Mouse (Mus musculus): ENCODE measurements around the gene Rab11a. TPM values are rescaled to one million over a fixed set of nuclear protein-coding genes. Genes with fewer than 3 reads are reported as not detected.
"Not testable (repeated sequence)": the region's sequence is repeated elsewhere in the genome, so short reads cannot be mapped to it uniquely, and the experiment has no call there.

Gene Rab11a
- polyA plus RNA-seq, 1 experiment from 2014 or later = 403 TPM

DNA sequence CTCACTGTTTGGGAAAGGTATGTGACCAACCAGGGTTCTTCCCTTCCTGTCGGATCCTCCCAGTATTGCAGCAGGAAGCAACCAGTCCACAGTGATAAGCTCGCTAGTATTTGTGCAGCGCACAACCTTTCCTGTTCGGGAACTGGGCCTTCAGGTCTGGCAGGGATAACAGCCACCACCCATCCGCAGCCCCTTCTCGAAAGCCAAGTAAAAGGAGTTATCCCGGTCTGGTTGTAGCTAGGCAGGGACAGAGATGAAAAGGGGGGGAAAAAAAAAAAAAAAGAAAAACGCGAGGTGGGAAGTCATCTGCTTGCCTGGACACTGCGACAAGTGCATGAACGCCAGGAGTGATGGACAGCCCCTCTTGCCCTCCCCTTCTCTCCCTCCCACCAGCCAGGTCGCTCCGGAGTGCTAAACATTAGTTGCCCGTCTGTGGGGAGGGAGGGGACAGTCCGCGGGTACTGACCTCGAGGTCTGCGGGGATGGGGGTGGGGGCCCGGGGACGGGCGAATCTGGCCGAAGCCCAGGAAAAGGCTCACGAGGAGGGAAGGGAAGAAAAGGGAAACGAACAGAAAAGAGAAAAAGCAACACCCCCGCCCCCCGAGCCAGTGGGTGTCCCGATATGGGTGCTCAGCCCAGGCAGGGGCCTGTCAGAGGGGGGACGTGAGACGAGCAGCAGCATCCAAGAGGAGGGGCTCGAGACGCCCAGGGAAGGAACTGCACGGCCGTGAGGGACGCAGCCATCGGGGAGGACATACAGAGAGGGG is 736 bp downstream of the Rab11a start:
- peak overlapping the region; percentile 75 for H3K4me2 ChIP-seq
- no peaks in the 10 kb centered on the region for H3K36me3 ChIP-seq
- under 1% methylated on average over 32 of the region's 35 CpGs for WGBS
- H3K4me1 ChIP-seq (replicated peaks) = peaks cover 12% of the 10 kb centered on the region
- H3K27ac ChIP-seq (replicated peaks) = peak overlapping the region; percentile 96
- H3K27me3 ChIP-seq = no peaks in the 10 kb centered on the region
- ATAC-seq (ENCODE audit: low FRiP score, low read depth) = peak; percentile 87
- H3K9ac ChIP-seq = peak overlapping the region; percentile 95
- no peaks in the 10 kb centered on the region for H3K9me3 ChIP-seq
- peak overlapping the region; percentile 95 for H3K4me3 ChIP-seq

- Histone ChIP-seq H3K9ac (peak overlapping the region; percentile 95), H3K4me2 (peak overlapping the region; percentile 75), H3K27ac (replicated peaks) (peak overlapping the region; percentile 96), H3K27me3 (no peaks in the 10 kb centered on the region), H3K36me3 (no peaks in the 10 kb centered on the region), H3K9me3 (no peaks in the 10 kb centered on the region), H3K4me3 (peak overlapping the region; percentile 95), H3K4me1 (replicated peaks) (peaks cover 12% of the 10 kb centered on the region)
- no peak for ATAC-seq (ENCODE audit: low FRiP score, low read depth)
- WGBS = 11% methylated on average over 9 of the region's 9 CpGs
Observed at GRCm38 (mm10) chr9:64736076-64736638, 1.4 kb downstream of the Rab11a start.

DNA sequence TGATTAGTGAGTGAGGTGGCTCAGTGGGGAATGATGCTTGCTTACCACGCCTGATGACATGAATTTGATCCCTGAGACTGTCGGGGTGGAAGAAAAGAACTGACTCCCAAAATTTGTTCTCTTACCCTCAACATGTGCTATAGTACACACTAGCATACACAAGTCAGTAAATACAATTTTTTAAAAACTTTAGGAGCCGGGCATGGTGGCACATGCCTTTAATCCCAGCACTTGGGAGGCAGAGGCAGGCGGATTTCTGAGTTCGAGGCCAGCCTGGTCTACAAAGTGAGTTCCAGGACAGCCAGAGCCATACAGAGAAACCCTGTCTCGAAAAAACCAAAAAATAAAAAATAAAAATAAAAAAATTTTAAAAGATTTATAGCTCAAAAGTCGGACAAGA is 2.6 kb downstream of the Rab11a start:
- H3K4me1 ChIP-seq (replicated peaks) = peaks cover 12% of the 10 kb centered on the region
- WGBS = 92% methylated on average over 7 of the region's 7 CpGs
- not testable (repeated sequence) for H3K27ac ChIP-seq (replicated peaks); ATAC-seq (ENCODE audit: low FRiP score, low read depth); H3K27me3 ChIP-seq; H3K4me2 ChIP-seq; H3K4me3 ChIP-seq; H3K9ac ChIP-seq; H3K9me3 ChIP-seq; H3K36me3 ChIP-seq

- Histone ChIP-seq H3K4me3 (no peak overlapping the region), H3K36me3 (no peaks in the 10 kb centered on the region), H3K9me3 (no peaks in the 10 kb centered on the region), H3K27ac (replicated peaks) (no peak overlapping the region), H3K9ac (no peak overlapping the region), H3K4me1 (replicated peaks) (peaks cover 12% of the 10 kb centered on the region), H3K27me3 (no peaks in the 10 kb centered on the region), H3K4me2 (no peak overlapping the region)
- ATAC-seq (ENCODE audit: low FRiP score, low read depth) = no peak
- WGBS = 83% methylated on average over 6 of the region's 6 CpGs
Observed at GRCm38 (mm10) chr9:64734166-64734565, 3.4 kb downstream of the Rab11a start.

GRCm38 (mm10) chr9:64731029-64731560 is 6.5 kb downstream of the Rab11a start:
- Histone ChIP-seq H3K4me2 (no peak overlapping the region), H3K27ac (replicated peaks) (no peak overlapping the region), H3K36me3 (peaks cover 16% of the 10 kb centered on the region), H3K4me3 (no peak overlapping the region), H3K4me1 (replicated peaks) (peaks cover 9% of the 10 kb centered on the region), H3K9ac (no peak overlapping the region), H3K9me3 (no peaks in the 10 kb centered on the region), H3K27me3 (no peaks in the 10 kb centered on the region)
- no peak for ATAC-seq (ENCODE audit: low FRiP score, low read depth)
- WGBS = 91% methylated on average over 3 of the region's 3 CpGs

DNA sequence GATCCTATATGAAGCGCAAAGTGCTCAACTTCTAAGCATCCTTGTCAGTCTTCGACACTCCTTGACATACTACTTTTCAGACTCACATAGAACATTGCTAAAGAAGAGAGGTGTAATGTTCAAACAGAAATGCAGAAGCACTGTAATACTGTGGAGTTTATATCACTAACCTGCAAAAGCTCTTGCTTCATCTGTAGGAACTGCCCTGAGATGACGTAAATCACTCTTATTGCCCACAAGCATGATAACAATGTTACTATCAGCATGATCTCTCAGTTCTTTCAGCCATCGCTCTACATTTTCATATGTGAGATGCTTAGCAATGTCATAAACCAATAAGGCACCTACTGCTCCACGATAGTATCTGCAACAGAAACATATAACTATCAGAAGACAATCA is 11.1 kb downstream of the Rab11a start:
- Histone ChIP-seq H3K9me3 (no peaks in the 10 kb centered on the region), H3K4me2 (no peak overlapping the region), H3K4me1 (replicated peaks) (no peaks in the 10 kb centered on the region), H3K36me3 (peaks cover 16% of the 10 kb centered on the region), H3K4me3 (no peak overlapping the region), H3K27ac (replicated peaks) (no peak overlapping the region), H3K9ac (no peak overlapping the region), H3K27me3 (no peaks in the 10 kb centered on the region)
- no peak for ATAC-seq (ENCODE audit: low FRiP score, low read depth)
- 93% methylated on average over 5 of the region's 5 CpGs for WGBS

DNA sequence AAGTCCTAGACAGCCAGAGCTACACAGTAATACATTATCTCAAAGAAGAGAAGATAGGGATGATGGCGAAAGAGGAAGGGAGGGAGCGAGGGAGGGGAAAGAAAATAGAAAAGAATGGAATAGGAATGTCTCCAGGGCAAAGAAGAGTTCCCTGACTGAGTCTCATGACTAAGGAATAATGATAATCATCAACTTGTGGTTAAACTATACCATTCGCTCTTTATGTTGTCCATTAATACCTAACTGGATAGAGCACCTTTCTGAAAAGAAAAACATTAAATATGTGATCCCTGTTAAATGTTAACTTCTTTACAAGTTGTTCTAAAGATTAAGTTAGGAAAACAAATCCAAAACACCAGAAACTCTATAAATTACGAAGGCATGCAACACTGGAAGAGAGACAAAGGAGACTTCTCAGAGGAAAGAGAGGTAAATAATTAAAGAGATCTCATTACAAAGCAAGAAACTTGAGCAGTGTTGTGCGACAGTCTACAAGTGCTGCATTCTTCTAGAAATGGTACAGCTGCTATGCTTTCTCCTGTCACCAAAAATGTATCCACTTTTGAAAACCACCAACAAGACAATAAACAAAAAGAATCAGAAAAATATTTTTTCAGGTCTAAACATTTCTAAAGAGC is 17.9 kb downstream of the Rab11a start:
- Histone ChIP-seq H3K9me3 (no peaks in the 10 kb centered on the region), H3K9ac (no peak overlapping the region), H3K4me2 (no peak overlapping the region), H3K4me3 (no peak overlapping the region), H3K36me3 (peaks cover 12% of the 10 kb centered on the region), H3K4me1 (replicated peaks) (no peaks in the 10 kb centered on the region), H3K27ac (replicated peaks) (no peak overlapping the region), H3K27me3 (no peaks in the 10 kb centered on the region)
- WGBS = 63% methylated on average over 5 of the region's 5 CpGs
- ATAC-seq (ENCODE audit: low FRiP score, low read depth) = no peak

DNA sequence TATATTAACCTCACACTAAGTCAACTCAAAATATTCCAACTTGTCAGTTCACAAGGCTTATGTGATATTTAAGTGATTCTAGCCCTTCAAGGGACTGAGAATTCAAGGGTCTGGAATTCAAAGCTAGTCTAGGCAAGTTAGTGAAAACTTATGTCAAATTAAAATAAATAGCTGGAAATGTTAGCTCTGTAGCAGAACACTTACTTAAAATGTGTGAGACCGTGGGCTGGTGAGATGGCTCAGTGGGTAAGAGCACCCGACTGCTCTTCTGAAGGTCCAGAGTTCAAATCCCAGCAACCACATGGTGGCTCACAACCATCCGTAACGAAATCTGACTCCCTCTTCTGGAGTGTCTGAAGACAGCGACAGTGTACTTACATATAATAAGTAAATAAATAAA is 27.3 kb downstream of the Rab11a start:
- WGBS = 94% methylated on average over 5 of the region's 5 CpGs
- not testable (repeated sequence) for H3K9me3 ChIP-seq; H3K27me3 ChIP-seq; ATAC-seq (ENCODE audit: low FRiP score, low read depth); H3K9ac ChIP-seq; H3K4me2 ChIP-seq; H3K4me1 ChIP-seq (replicated peaks); H3K4me3 ChIP-seq; H3K27ac ChIP-seq (replicated peaks)
- peaks cover 24% of the 10 kb centered on the region for H3K36me3 ChIP-seq

GRCm38 (mm10) chr9:64704073-64704840 is 33.3 kb downstream of the Rab11a start:
- Histone ChIP-seq H3K27me3 (no peaks in the 10 kb centered on the region), H3K27ac (replicated peaks) (no peak overlapping the region), H3K4me2 (no peak overlapping the region), H3K9me3 (no peaks in the 10 kb centered on the region), H3K9ac (no peak overlapping the region), H3K4me3 (no peak overlapping the region), H3K36me3 (peaks cover 26% of the 10 kb centered on the region), H3K4me1 (replicated peaks) (no peaks in the 10 kb centered on the region)
- WGBS = 89% methylated on average over 5 of the region's 5 CpGs
- no peak for ATAC-seq (ENCODE audit: low FRiP score, low read depth)

GRCm38 (mm10) chr9:64703420-64703965 is 34.1 kb downstream of the Rab11a start:
- peaks cover 26% of the 10 kb centered on the region for H3K36me3 ChIP-seq
- H3K27me3 ChIP-seq = no peaks in the 10 kb centered on the region
- H3K4me2 ChIP-seq = no peak overlapping the region
- no peak overlapping the region for H3K9ac ChIP-seq
- no peak overlapping the region for H3K27ac ChIP-seq (replicated peaks)
- no peak for ATAC-seq (ENCODE audit: low FRiP score, low read depth)
- H3K4me3 ChIP-seq = no peak overlapping the region
- H3K4me1 ChIP-seq (replicated peaks) = no peaks in the 10 kb centered on the region
- H3K9me3 ChIP-seq = no peaks in the 10 kb centered on the region

DNA sequence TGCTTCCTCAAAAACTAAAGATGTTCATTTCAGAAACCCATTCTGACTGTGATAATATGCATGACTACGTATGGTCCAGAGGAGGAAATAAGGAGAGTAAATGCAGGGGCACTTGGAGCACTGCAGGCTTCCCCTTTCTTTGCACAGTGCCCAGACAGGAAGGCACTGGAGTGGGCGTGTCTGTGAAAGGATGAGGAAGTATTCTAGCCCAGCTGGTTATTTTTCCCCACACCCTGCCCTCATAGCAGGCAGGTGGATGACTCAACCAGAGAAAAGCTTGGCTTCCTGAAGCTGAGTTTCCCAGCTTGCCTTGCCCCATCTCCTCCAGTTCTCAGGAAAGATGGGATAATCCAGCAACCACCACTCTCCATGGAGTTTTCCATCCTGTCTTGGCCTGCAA is 34.6 kb downstream of the Rab11a start:
- Histone ChIP-seq H3K9ac (no peak overlapping the region), H3K9me3 (no peaks in the 10 kb centered on the region), H3K36me3 (peaks cover 22% of the 10 kb centered on the region), H3K27ac (replicated peaks) (no peak overlapping the region), H3K4me3 (no peak overlapping the region), H3K4me2 (no peak overlapping the region), H3K4me1 (replicated peaks) (no peaks in the 10 kb centered on the region), H3K27me3 (no peaks in the 10 kb centered on the region)
- no peak for ATAC-seq (ENCODE audit: low FRiP score, low read depth)
- WGBS = 87% methylated on average over 2 of the region's 2 CpGs
